Mouse (Mus musculus): Measurements from ENCODE around the gene Ccndbp1.
A peak's percentile ranks its signal among the peaks of the same experiment; 100 is the strongest.
"Not testable (repeated sequence)": the region's sequence is repeated elsewhere in the genome, so short reads cannot be mapped to it uniquely, and the experiment has no call there.

Gene Ccndbp1

DNA sequence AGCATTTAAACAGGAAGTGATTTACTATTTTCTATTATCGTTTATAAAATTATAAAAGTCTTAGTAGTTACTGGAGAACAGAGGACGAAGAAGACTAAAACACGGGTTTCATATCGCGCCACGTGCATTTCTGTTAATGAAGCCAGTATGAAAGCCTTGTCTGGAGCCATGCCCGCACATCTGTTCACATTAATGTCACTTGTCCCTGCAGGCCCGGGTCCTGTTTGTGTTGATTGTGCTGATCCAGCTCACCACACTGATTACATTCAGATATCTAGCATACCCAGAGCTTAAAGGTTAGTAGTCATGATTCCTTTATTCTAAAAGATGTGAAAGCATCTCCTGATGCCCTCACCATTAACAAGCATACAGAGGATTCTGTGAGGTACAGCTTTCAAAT is 9.3 kb upstream of the Ccndbp1 start:
- DNase-seq (ENCODE audit: low read depth, low spot score), result no peak

- DNase-seq (ENCODE audit: low read depth, low spot score), result peak; percentile 81
Measured at GRCm38 (mm10) chr2:121003586-121003985, 4.6 kb upstream of the Ccndbp1 start.

- no peak for DNase-seq (ENCODE audit: low read depth, low spot score)
Measured at GRCm38 (mm10) chr2:121004018-121004811, 4.0 kb upstream of the Ccndbp1 start.

GRCm38 (mm10) chr2:121006986-121007385 is 1.2 kb upstream of the Ccndbp1 start:
- DNase-seq (ENCODE audit: low read depth, low spot score), result no peak

DNA sequence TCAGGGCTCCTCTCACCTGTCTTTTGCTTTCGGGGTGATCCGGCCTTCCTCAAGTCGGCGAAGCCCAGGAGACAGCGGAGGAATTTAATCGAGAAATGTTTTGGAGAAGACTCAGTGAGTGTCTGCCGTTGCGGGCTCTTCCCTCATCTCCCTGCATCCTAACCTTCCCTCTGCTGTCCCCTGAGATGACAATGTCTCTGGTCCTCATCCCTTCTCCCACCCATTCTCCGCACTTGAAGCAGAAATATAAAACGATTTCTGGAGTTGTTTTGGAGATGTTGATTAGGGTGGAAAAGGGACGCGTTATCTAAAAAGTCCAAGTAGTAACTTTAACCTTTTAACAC is 433 bp downstream of the Ccndbp1 start:
- no peak for DNase-seq (ENCODE audit: low read depth, low spot score)

GRCm38 (mm10) chr2:121009071-121009677 is 971 bp downstream of the Ccndbp1 start:
- DNase-seq (ENCODE audit: low read depth, low spot score), result no peak

GRCm38 (mm10) chr2:121012676-121013075 is 4.5 kb downstream of the Ccndbp1 start:
- DNase-seq (ENCODE audit: low read depth, low spot score), result no peak

GRCm38 (mm10) chr2:121015507-121015906 is 7.3 kb downstream of the Ccndbp1 start:
- DNase-seq (ENCODE audit: low read depth, low spot score), result no peak

GRCm38 (mm10) chr2:121016226-121016625 is 8.0 kb downstream of the Ccndbp1 start:
- DNase-seq (ENCODE audit: low read depth, low spot score), result no peak

DNA sequence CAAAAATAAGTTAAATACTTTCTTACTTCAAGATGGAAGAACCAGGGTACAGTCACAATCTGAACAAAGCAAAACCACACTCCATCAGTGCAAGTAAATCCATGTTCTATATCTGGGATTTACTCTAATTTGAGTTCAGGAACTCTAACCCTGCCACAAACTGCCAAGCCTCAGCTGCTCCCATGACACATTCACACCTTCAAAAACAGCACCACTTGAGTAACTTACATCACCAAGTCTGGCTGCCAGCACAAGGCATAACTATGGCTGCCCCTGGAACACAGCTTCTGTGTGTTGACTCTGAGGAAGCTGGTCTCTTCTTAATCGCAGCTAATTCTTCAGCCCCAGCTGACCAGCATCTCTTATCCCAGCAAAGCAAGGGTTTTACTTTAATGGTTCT is 8.9 kb downstream of the Ccndbp1 start:
- no peak for DNase-seq (ENCODE audit: low read depth, low spot score)

DNA sequence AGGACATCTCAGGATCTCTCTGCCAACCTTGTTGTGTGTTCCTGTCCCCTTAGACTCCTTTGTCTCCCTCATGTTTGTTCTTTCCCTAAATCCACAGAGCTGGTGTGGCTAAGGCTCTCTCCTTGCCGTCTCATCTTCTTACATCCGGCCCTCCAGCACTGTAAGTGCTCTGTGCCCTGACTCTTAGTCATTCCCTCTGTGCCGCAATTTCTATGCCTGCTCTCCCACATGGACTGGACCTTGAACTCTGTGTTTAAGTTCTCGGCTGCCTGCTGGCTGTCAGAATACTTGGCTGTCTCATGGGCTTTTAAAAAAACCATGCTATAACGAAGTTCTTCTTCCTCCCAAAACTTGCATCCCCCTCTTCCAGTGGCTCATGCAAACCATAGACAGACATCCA is 14.7 kb downstream of the Ccndbp1 start:
- DNase-seq (ENCODE audit: low read depth, low spot score), result no peak

GRCm38 (mm10) chr2:121036733-121037341 is 28.6 kb downstream of the Ccndbp1 start, which contains the start of gene Epb42:
Gene Epb42, minus strand, starts transcription at chr2:121037072.
- no peak for DNase-seq (ENCODE audit: low read depth, low spot score)

- DNase-seq (ENCODE audit: low read depth, low spot score), result not testable (repeated sequence)
Measured at GRCm38 (mm10) chr2:121038851-121039250, 30.6 kb downstream of the Ccndbp1 start.

DNA sequence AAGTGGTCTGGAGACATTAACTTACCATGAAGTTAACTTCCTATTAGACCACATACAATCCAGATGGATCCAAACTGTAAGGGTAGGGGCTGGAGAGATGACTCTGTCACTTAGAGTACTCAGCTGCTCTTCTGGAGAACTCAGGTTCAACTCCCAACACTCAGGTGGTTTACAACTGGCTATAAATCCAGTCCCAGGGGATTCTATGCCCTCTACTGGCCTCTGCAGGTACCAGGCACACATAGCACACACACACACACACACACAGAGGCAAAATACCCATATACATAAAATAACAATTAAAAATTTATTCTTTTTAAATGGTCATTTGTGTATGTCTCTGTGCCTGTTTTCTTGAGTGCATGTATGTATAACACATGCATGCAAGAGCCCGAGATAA is 31.2 kb downstream of the Ccndbp1 start:
- no peak for DNase-seq (ENCODE audit: low read depth, low spot score)

- peak; percentile 35 for DNase-seq (ENCODE audit: low read depth, low spot score)
Measured at GRCm38 (mm10) chr2:121041098-121041497, 32.9 kb downstream of the Ccndbp1 start.

- peak; percentile 55 for DNase-seq (ENCODE audit: low read depth, low spot score)
Measured at GRCm38 (mm10) chr2:121045653-121046052, 37.5 kb downstream of the Ccndbp1 start.

- DNase-seq (ENCODE audit: low read depth, low spot score), result no peak
Measured at GRCm38 (mm10) chr2:121052176-121052575, 44.0 kb downstream of the Ccndbp1 start.

DNA sequence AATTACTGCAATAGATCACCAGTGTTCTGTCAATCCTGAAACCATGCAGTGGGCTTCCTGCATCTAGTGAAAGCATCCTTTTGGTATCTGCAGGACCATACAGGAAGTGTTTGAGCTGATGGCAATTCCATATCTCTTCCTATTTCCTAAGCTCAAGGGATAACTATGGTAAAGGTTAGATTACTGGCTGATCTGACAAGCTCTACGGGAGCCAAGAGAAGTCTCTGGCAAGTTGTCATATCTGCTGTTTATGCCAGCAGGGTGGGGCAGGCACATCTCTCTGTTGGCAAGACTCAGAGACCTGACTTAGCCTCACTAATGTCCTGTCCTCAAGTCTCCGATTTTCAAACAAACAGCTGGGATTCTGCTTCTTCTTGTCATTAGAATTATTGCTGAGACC is 45.9 kb downstream of the Ccndbp1 start:
- DNase-seq (ENCODE audit: low read depth, low spot score), result no peak

- DNase-seq (ENCODE audit: low read depth, low spot score), result no peak
Measured at GRCm38 (mm10) chr2:121055915-121056314, 47.7 kb downstream of the Ccndbp1 start.

- no peak for DNase-seq (ENCODE audit: low read depth, low spot score)
Measured at GRCm38 (mm10) chr2:121057997-121058396, 49.8 kb downstream of the Ccndbp1 start.

DNA sequence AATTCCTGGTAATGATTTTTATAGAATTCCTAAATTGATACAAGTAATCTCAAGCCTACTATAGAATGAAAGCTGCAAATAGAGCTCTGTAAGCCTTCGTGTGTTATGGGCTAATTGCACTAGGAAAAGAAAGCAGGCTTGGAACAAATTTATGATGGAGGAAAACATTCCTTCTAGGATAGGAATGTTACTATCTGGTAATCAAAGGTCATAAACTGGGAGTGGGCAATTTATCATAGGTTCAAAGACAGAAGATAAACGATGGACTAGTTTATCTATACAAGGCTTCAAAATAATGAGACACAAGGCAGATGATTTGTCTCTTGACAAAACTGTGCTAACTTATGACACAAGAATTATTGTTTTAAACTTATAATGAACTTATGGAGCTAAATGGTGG is 53.1 kb downstream of the Ccndbp1 start:
- no peak for DNase-seq (ENCODE audit: low read depth, low spot score)
